Mouse (Mus musculus) kidney, adult 2 months (tissue): ENCODE data around the gene Ptpn11.

Source experiments
- CTCF ChIP-seq: fragments of 200-500 bp; conservative IDR thresholded peaks from 2 replicates; pipeline ENCODE4 v1.5.1; 2011; ENCODE audit warnings: low read depth, mild to moderate bottlenecking, control low read depth, low read length, moderate library complexity, mixed read lengths; ENCODE audit not compliant: insufficient read depth, insufficient read length
- POLR2A ChIP-seq: fragments of 200-500 bp; IDR thresholded peaks from one replicate; pipeline ENCODE4 v1.6.1; 2011; ENCODE audit warnings: low read depth, low read length, control low read depth

GRCm38 (mm10) chr5:121220732-121221301 lies 29.6 kb upstream of the Ptpn11 start:
- TF ChIP-seq CTCF (no peak), POLR2A (no peak)
